Mouse (Mus musculus) small intestine, adult 2 months (tissue): ENCODE data around the gene Nxph4.

Source experiments
- CTCF ChIP-seq: fragments of 200-500 bp; IDR thresholded peaks from 2 replicates; pipeline ENCODE4 v1.5.1; 2012; ENCODE audit warnings: low read depth, mild to moderate bottlenecking, control low read depth, inconsistent platforms, low read length, moderate library complexity, mixed read lengths; ENCODE audit not compliant: insufficient replicate concordance, insufficient read length; ENCODE audit errors: extremely low read depth
- POLR2A ChIP-seq: fragments of 200-500 bp; IDR thresholded peaks from 2 replicates; pipeline ENCODE4 v1.6.1; 2012; ENCODE audit warnings: low read depth, mild to moderate bottlenecking, control low read depth, inconsistent platforms, low read length, moderate library complexity

GRCm38 (mm10) chr10:127515983-127516459 is 18.3 kb downstream of the Nxph4 start:
- TF ChIP-seq CTCF (no peak), POLR2A (no peak)
